Mouse (Mus musculus) erythroblast, adult 5-6 weeks (primary cell): ENCODE results near the gene Fam198b. TPM values are rescaled to one million over a fixed set of nuclear protein-coding genes. Genes with fewer than 3 reads are reported as not detected.

Experiments used
- ATAC-seq: replicated peaks from 2 replicates; pipeline ENCODE4 v1.8.0; 2016; ENCODE audit warnings: moderate number of reproducible peaks, mild to moderate bottlenecking, moderate TSS enrichment, inconsistent platforms; ENCODE audit not compliant: poor library complexity, low FRiP score, severe bottlenecking
- total RNA-seq, 2 experiments: library from RNA; stranded (forward) in 1 of 2; stranded (reverse) in 1 of 2; fragments of 150-400 nt in 1 of 2; fragments of 200-764, 138-1000 nt in 1 of 2; gene quantifications; 2 replicates each; pipeline versions ENCODE4 v1.2.3 to v1.2.4; 2015 to 2017; ENCODE audit warnings: low replicate concordance in 2 of 2

The Fam198b gene
- total RNA-seq, 2 experiments from 2014 or later: 0.38 TPM; not detected in 1

DNA sequence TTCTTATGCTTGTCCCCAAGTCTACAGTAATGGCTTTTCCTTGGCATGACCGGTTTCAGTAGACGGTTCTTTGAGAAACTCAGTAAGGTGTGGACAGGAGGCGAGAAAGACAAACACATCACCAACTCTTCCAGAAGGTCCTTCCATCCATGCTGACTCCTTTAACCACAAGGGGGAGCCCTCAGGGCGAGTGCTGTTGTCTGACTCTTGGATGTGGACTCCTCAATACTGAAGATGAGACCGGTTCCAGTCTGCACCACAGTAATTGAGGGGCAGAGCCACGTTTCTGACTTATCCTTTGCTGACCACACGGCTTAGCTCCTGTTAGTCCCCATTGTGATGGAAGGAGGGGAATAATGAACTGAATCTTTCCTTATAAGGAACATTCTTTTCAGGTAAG, 1.2 kb upstream of the Fam198b start:
- ATAC-seq: no peak

DNA sequence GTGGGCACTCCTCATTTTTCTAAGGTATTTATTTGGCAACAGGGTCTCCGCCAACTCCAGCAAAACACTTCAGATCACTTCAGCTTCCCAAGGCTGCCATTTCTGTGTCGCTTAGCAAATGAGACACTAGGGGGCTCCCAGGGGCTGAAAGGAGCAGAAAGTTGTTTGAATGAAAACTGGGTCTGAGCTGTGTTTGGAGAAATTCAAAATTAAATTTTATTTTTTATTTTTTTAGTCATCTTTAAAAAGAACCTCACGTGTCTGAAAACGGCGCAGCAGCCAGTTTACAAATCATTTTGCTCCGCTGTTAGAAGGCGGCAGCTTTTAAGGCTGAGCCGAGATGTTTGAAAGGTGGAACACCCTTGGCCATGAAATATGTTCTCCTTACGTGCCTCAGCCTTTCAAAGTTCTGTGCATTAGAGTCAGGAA, 442 bp downstream of the Fam198b start:
- no peak for ATAC-seq

DNA sequence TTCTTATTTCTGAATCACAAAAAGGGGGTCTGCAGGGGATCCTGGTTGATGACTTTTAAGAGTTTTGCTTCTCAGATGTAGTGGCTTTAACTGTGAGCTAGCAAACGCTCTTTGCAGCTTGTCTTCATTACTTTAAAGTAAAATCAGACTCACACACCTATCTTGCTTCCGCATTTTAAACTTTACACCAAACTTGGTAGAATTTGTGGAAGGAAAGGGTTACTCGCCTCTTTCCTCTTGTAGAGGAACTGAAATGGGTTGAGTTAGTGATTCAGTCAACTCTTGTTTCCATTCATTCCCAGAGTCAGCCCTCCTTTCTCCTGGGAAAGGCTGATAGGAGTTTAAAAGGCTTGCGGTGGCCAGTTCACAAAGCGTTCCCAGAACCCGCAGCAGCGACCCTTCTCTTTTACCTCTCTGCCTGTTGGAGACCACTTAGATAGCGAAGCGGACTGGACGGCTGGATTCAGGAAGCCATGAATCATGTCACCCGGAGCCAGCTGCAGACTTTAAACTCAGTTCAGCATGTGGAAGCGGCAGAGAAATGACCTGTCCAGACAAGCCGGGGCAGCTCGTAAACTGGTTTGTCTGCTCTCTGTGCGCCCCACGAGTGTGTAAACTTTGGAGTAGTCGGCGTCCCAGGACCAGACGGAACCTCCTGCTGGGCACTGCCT, 1.5 kb downstream of the Fam198b start:
- no peak for ATAC-seq

DNA sequence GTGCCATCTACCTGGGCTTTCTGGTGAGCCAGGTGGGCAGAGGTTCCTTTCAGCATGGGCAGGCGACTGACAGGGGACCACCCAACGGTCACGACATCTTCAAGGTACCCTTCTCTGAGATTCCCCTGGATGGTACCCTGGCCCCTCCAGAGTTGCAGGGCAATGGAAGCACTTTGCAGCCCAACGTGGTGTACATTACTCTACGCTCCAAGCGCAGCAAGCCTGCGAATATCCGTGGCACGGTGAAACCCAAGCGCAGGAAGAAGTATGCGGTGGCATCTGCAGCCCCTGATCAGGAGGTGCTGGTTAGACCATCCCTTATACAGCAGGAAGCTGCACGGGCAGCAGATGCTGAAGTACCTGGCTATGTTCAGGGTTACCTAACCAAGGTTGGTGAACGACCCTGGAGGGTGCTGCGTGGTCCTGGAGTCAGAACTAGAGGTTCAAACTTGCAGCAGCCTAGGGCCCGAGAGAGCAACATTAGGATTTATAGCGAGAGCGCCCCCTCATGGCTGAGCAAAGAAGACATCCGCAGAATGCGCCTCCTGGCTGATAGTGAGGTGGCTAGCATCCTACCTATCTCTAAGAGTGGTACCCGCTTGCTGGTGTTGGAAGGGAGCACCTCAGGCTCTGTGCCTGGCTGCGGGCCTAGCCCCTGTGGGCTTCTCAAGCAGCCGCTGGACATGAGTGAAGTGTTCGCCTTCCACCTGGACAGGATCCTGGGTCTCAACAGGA, 2.2 kb downstream of the Fam198b start:
- no peak for ATAC-seq

GRCm38 (mm10) chr3:79887161-79887855, 3.0 kb downstream of the Fam198b start:
- no peak for ATAC-seq

DNA sequence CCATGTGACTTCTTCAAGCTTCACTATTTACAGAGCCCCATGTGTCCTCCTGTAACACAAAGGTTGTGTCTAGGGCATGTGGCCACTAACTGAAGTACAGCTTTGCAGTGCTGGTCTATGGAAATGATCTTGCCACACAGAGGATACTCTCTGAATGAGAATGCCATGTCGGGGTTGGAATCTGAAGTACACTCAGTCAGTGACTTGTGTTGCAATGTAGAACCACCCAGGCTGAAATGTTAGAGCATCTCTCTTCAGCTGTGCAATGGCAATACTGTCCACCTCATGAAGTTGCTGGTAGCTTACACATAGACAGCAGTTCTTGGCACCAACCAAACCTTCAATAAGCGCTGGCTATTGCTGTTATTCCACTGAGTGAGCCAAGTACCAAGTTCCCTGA, 3.6 kb downstream of the Fam198b start:
- no peak for ATAC-seq

DNA sequence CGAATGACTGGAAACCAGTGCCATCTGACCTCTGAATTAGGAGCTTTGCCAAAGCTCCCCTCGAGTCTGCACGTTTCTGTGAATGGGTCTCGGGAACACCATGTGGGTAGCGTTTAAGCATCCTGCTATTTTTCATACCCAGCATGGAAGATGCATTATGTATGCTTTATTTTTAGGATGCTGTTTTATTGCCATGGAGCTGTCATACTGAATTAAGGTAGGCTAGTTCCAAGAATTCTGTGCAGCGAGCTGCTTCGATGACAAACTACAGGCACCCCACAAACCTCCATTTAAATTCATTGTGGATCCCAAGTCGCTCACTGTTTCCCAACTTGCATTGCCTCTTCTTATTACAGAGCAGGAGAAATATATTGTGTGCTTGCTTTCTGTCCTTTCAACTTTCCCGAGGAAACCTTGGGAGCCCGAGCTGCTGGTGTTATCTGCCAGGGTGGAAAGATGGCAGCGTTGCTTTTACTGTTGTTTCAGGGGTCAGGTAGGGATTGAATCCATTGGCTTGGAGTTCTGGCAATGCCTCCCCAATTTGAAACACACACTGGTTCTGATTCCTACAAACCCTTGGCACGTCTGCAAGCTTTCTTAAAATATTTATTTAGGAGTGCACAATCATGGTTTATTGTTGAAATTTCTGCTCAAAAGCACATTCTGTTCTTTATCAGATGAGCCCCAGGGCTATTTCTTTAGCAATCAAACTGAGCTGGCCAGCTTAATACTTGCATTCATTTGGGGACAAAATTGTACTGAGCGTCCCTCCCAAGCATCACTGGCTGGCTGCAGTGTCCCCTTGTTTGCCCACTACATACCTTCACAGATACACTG, 13.4 kb downstream of the Fam198b start:
- ATAC-seq: no peak

- no peak for ATAC-seq
These were observed 14.2 kb downstream of the Fam198b start for GRCm38 (mm10) chr3:79898514-79898913.

DNA sequence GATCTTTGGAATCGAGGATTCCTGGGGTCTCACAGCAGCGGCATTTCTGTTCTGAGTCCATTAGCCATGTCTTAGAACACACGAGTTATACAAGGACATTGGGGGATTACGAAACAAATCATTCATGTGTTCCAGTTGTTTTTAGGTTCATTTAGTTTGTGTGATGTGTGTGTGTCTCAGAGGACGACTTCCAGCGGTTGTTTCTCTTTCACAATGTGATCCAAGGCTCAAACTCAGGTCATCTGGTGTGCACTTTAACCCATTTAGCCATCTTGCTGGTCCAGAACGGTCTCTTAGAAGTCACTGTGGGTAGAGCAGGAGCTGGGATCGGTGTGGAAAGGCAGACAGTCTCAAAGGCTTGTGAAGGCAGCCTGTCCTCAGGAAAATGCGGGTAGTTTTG, 15.6 kb downstream of the Fam198b start:
- ATAC-seq: no peak

GRCm38 (mm10) chr3:79900502-79900901, 16.2 kb downstream of the Fam198b start:
- no peak for ATAC-seq

DNA sequence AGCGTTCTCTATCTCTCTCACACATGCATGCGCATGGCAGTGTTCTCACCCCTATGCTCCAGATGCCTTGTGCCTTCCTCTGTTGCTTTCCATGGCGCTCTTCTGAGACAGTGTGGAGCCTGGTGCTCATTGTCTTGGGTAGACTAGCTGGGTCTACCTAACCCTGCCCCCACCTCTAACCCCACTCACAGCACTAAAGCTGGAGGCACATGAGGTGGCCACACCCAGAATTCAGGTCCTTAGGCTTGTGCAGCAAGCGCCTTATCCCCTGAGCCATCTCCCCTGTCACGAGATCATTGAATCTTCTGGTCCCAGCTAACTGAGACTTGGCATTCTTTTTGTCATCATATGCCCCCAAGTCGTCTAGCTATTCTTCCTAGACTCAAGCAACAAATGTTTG, 17.0 kb downstream of the Fam198b start:
- no peak for ATAC-seq

- ATAC-seq: no peak
These were observed 17.4 kb downstream of the Fam198b start for GRCm38 (mm10) chr3:79901734-79902133.

GRCm38 (mm10) chr3:79903803-79904202, 19.5 kb downstream of the Fam198b start:
- ATAC-seq: no peak

GRCm38 (mm10) chr3:79904238-79904757, 20.0 kb downstream of the Fam198b start:
- ATAC-seq: no peak

GRCm38 (mm10) chr3:79905397-79905796, 21.1 kb downstream of the Fam198b start:
- no peak for ATAC-seq

- no peak for ATAC-seq
These were observed 22.1 kb downstream of the Fam198b start for GRCm38 (mm10) chr3:79906250-79907045.

GRCm38 (mm10) chr3:79907223-79907622, 22.9 kb downstream of the Fam198b start:
- ATAC-seq: no peak

- ATAC-seq: no peak
These were observed 26.2 kb downstream of the Fam198b start for GRCm38 (mm10) chr3:79910375-79911141.
